Mouse (Mus musculus) heart, embryonic 12.5 days (tissue): ENCODE data around the gene Aaas. TPM values are rescaled to one million over a fixed set of nuclear protein-coding genes. Genes with fewer than 3 reads are reported as not detected.
A peak's percentile ranks its signal among the peaks of the same experiment; 100 is the strongest.

ENCODE experiments used
- ATAC-seq: fragments of 200-750 bp; cut with Nextera tagmentation; 2 replicates; pipeline ENCODE4 v1.8.0; 2017; ENCODE audit warnings: moderate TSS enrichment, moderate library complexity; ENCODE audit not compliant: insufficient number of reproducible peaks, low FRiP score
- H3K27ac ChIP-seq: fragments of 300-500 bp; sonication (generic); 2 replicates; pipeline ENCODE4 v1.5.1; 2016; ENCODE audit warnings: mild to moderate bottlenecking, moderate library complexity; ENCODE audit not compliant: poor library complexity, severe bottlenecking
- H3K27me3 ChIP-seq: fragments of 300-500 bp; sonication (generic); replicated peaks from 2 replicates; pipeline ENCODE4 v1.6.1; 2016; ENCODE audit warnings: mild to moderate bottlenecking, moderate library complexity
- H3K36me3 ChIP-seq: fragments of 300-500 bp; sonication (generic); 2 replicates; pipeline ENCODE4 v1.6.1; 2016; ENCODE audit warnings: mild to moderate bottlenecking, moderate library complexity
- H3K4me1 ChIP-seq: fragments of 300-500 bp; sonication (generic); replicated peaks from 2 replicates; pipeline ENCODE4 v1.6.1; 2016; ENCODE audit warnings: mild to moderate bottlenecking
- H3K4me2 ChIP-seq: fragments of 300-500 bp; sonication (generic); 2 replicates; pipeline ENCODE4 v1.6.1; 2016; ENCODE audit warnings: mild to moderate bottlenecking, moderate library complexity
- H3K4me3 ChIP-seq: fragments of 300-500 bp; sonication (generic); 2 replicates; pipeline ENCODE4 v1.5.1; 2016; ENCODE audit warnings: mild to moderate bottlenecking
- H3K9ac ChIP-seq: fragments of 300-500 bp; sonication (generic); 2 replicates; pipeline ENCODE4 v1.6.1; 2016; ENCODE audit warnings: mild to moderate bottlenecking, moderate library complexity
- H3K9me3 ChIP-seq: fragments of 300-500 bp; sonication (generic); replicated peaks from 2 replicates; pipeline ENCODE4 v1.6.1; 2016; ENCODE audit warnings: mild to moderate bottlenecking, moderate library complexity
- WGBS: fragments of 180-500 bp; shearing (Covaris S2); methylation state at CpG from one replicate; pipeline ENCODE4 v1.1.7; 2016; 5-methylcytosine and 5-hydroxymethylcytosine counted together
- polyA plus RNA-seq: library from polyadenylated mRNA; unstranded; fragments of >200 nt; fragmentation: Nextera tagmentation; extraction: Ambion mirVana; gene quantifications from 2 replicates; pipeline ENCODE4 v1.2.1, GENCODE M21; 2016

The Aaas gene
- polyA plus RNA-seq, 1 experiment from 2014 or later: 53.8 TPM

DNA sequence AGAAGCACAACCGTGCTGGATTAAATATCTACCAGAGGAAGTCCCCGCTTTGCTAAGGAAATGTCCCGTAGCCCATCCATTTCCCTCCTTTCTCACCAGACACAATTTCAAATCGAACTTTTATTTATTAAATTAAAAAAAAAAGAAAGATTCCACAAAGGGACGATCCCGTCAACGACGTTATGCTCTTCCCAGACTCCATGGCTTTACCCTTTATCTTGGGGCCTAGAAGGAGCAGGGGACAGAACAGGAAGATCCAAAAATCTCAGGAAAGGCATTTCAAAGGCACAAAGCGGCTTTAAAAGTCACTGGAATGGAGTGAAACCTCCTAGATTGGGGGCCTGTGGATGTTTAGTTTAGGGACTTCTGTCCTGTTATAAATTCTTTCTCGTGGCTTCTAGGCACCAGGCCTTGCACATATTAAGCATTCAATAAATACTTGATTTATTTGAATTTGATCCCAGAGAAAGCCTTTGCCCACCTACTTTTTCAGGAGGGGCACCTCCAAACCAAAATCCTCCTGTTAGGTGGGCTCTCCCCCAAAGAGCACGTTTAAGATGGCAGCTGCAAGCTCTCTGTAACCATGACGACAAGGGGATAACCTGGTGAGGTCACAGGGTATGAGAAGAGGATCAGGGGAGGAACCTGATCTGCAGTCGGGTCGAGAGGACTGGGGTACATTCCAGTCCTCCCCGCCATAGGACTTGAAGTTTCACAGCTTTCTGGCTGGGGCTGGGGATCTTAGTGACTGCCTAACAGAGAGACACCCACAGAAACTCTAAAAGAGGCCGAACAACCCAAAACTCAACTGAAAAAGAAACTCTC lies 6.1 kb upstream of the Aaas start:
- Histone ChIP-seq H3K4me1 (peaks cover 35% of the 10 kb centered on the region), H3K4me3 (peak overlapping the region; percentile 53), H3K4me2 (peak overlapping the region; percentile 90), H3K9me3 (no peaks in the 10 kb centered on the region), H3K36me3 (no peaks in the 10 kb centered on the region), H3K27me3 (peaks cover 46% of the 10 kb centered on the region), H3K9ac (peak overlapping the region; percentile 71; the same call in 1 of the 2 replicates), H3K27ac (peak overlapping the region; percentile 70)
- WGBS: 38% methylated on average over 16 of the region's 16 CpGs
- no peak for ATAC-seq

DNA sequence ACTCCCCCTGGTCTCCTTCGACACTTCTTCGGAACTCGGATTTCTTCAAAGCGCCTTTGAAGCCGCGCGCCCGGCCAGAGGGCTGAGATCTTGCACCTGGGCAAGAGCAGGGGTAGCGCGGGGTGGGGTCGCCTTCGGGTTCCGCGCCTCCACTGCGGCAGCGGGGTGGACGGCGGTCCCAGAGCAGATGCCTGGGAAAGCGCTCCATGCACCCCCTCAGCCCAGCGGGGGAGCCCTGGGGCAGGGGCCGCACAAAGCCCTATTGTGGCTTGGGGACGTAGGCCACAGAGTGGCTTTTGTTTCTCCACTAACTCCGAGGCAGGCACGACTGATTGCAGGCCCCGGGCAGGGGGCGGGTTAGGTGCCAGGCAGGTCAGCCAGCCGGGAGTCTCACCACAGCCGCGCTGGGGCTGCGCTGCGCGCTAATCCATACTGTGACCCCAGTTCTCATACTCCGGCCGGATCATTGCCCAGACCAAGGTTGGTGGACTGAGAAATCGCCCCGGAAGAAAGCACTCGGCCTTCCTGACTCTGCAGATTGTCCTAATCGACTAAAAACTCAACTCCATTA lies 5.4 kb upstream of the Aaas start:
- H3K27me3 ChIP-seq: peaks cover 46% of the 10 kb centered on the region

GRCm38 (mm10) chr15:102355134-102355870 lies 4.7 kb upstream of the Aaas start:
- Histone ChIP-seq H3K9ac (peak overlapping the region; percentile 71), H3K4me3 (peak overlapping the region; percentile 53), H3K4me2 (peak overlapping the region; percentile 90), H3K36me3 (no peaks in the 10 kb centered on the region), H3K27me3 (peaks cover 44% of the 10 kb centered on the region), H3K9me3 (no peaks in the 10 kb centered on the region), H3K27ac (peak overlapping the region; percentile 70), H3K4me1 (peaks cover 37% of the 10 kb centered on the region)
- under 1% methylated on average over 48 of the region's 49 CpGs for WGBS
- peak; percentile 71 for ATAC-seq

More for the DNA sequence above, 5.4 kb upstream of the Aaas start:
- Histone ChIP-seq H3K9me3 (no peaks in the 10 kb centered on the region), H3K36me3 (no peaks in the 10 kb centered on the region), H3K4me2 (peak overlapping the region; percentile 90), H3K4me3 (peak overlapping the region; percentile 53), H3K27ac (peak overlapping the region; percentile 70), H3K9ac (peak overlapping the region; percentile 71), H3K4me1 (peaks cover 37% of the 10 kb centered on the region)
- under 1% methylated on average over 38 of the region's 38 CpGs for WGBS
- peak; percentile 37 for ATAC-seq

GRCm38 (mm10) chr15:102353986-102354385 lies 3.4 kb upstream of the Aaas start:
- no peak for ATAC-seq
- WGBS: 88% methylated on average over 2 of the region's 2 CpGs

GRCm38 (mm10) chr15:102352177-102352576 lies 1.6 kb upstream of the Aaas start:
- ATAC-seq: no peak
- WGBS: 45% methylated on average over 2 of the region's 2 CpGs

More at GRCm38 (mm10) chr15:102353986-102354385, 3.4 kb upstream of the Aaas start:
- Histone ChIP-seq H3K4me1 (peaks cover 38% of the 10 kb centered on the region), H3K4me2 (no peak overlapping the region), H3K4me3 (no peak overlapping the region), H3K27ac (no peak overlapping the region), H3K9me3 (no peaks in the 10 kb centered on the region), H3K9ac (no peak overlapping the region), H3K36me3 (no peaks in the 10 kb centered on the region), H3K27me3 (peaks cover 31% of the 10 kb centered on the region)

DNA sequence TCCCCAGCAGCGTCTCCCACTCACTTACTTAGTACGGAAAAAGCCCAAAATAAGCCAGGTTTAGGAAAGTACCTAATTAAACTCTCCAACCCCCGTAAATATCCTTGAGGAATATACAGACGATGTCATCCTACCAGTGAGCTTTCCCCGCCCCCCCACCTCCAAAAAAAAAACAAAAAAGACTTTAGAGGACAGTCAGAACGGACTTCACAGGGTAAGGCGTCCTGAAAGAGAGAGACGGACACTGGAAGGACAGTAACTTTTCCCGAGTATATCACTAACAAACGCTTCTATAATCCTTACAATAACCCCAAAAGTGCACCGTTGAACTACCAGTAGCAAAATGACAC lies 346 bp upstream of the Aaas start:
- Histone ChIP-seq H3K27ac (peak overlapping the region; percentile 72), H3K4me2 (peak overlapping the region; percentile 92), H3K4me1 (peaks cover 19% of the 10 kb centered on the region), H3K9me3 (no peaks in the 10 kb centered on the region), H3K36me3 (peaks cover 21% of the 10 kb centered on the region), H3K4me3 (peak overlapping the region; percentile 96), H3K9ac (peak overlapping the region; percentile 75), H3K27me3 (0 out of 2 replicates have a peak, but pooled peaks cover under 1% of the 10 kb centered on the region)
- ATAC-seq: peak; percentile 20; the same call in 1 of the 2 replicates
- WGBS: 9% methylated on average over 11 of the region's 11 CpGs

More at GRCm38 (mm10) chr15:102352177-102352576, 1.6 kb upstream of the Aaas start:
- Histone ChIP-seq H3K27me3 (peaks cover 13% of the 10 kb centered on the region), H3K4me2 (no peak overlapping the region), H3K9ac (no peak overlapping the region), H3K27ac (no peak overlapping the region), H3K4me3 (no peak overlapping the region), H3K9me3 (no peaks in the 10 kb centered on the region), H3K4me1 (peaks cover 26% of the 10 kb centered on the region), H3K36me3 (peaks cover 9% of the 10 kb centered on the region)

GRCm38 (mm10) chr15:102346444-102346843 lies 4.1 kb downstream of the Aaas start:
- peaks cover 9% of the 10 kb centered on the region for H3K4me1 ChIP-seq
- H3K36me3 ChIP-seq: peaks cover 45% of the 10 kb centered on the region
- H3K27me3 ChIP-seq: no peaks in the 10 kb centered on the region
- no peak overlapping the region for H3K27ac ChIP-seq
- H3K4me2 ChIP-seq: no peak overlapping the region
- H3K9me3 ChIP-seq: no peaks in the 10 kb centered on the region
- no peak overlapping the region for H3K9ac ChIP-seq
- WGBS: 79% methylated on average over 4 of the region's 4 CpGs
- H3K4me3 ChIP-seq: no peak overlapping the region
- ATAC-seq: no peak

- Histone ChIP-seq H3K27ac (no peak overlapping the region), H3K9me3 (no peaks in the 10 kb centered on the region)
- 91% methylated on average over 3 of the region's 3 CpGs for WGBS
Measured at GRCm38 (mm10) chr15:102344490-102344889, 6.1 kb downstream of the Aaas start.

GRCm38 (mm10) chr15:102341580-102341979 lies 9.0 kb downstream of the Aaas start:
- no peak overlapping the region for H3K4me2 ChIP-seq
- no peaks in the 10 kb centered on the region for H3K27me3 ChIP-seq
- H3K4me3 ChIP-seq: no peak overlapping the region
- WGBS: 13% methylated on average over 1 of the region's 1 CpGs
- no peaks in the 10 kb centered on the region for H3K9me3 ChIP-seq
- H3K36me3 ChIP-seq: peaks cover 71% of the 10 kb centered on the region
- no peak for ATAC-seq
- no peaks in the 10 kb centered on the region for H3K4me1 ChIP-seq
- H3K9ac ChIP-seq: no peak overlapping the region
- H3K27ac ChIP-seq: no peak overlapping the region

More at GRCm38 (mm10) chr15:102344490-102344889, 6.1 kb downstream of the Aaas start:
- no peaks in the 10 kb centered on the region for H3K27me3 ChIP-seq
- no peak overlapping the region for H3K4me2 ChIP-seq
- H3K4me3 ChIP-seq: no peak overlapping the region
- H3K9ac ChIP-seq: no peak overlapping the region
- no peak for ATAC-seq
- no peaks in the 10 kb centered on the region; the same call in 1 of the 2 replicates for H3K4me1 ChIP-seq
- H3K36me3 ChIP-seq: peaks cover 56% of the 10 kb centered on the region

DNA sequence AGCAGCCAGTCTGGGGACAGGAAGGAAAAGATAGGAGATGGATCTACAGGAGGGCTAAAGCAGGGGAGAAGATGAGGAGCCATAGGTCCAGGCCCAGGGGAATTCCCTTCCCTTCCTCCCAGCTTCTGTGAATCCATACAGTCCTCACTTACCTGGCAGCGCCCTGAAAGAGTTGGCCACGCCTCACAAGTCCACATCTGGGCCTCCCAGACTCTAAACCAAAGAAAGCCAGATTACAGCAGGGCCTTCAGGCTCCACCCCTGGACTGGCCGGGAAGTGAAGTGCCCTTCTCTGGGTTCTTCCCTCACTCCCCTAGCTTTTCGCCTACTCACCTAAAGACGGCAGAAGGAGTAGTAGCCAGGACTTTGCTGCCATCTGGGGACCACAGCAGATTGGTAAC lies 11.0 kb downstream of the Aaas start:
- Histone ChIP-seq H3K4me3 (no peak overlapping the region), H3K9me3 (no peaks in the 10 kb centered on the region), H3K9ac (no peak overlapping the region), H3K4me1 (no peaks in the 10 kb centered on the region), H3K36me3 (peaks cover 65% of the 10 kb centered on the region), H3K27ac (no peak overlapping the region), H3K4me2 (no peak overlapping the region), H3K27me3 (no peaks in the 10 kb centered on the region)
- no peak for ATAC-seq
- WGBS: 52% methylated on average over 5 of the region's 5 CpGs

DNA sequence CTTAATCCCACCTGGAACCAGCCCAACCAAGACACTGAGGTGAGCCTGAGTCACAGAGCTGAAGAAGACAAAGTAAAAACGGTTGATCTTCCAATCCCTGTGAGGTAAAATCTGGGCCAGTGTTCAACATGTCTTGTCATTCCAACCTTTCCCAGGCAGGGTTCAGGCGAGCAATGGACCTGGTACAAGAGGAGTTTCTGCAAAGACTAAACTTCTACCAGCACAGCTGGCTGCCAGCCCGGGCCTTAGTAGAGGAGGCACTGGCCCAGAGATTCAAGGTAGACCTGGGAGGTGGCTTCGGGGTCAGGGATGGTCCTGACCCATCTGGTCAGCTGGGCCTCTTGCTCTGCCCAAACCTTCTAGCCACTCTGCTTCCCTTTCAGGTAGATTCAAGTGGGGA lies 13.6 kb downstream of the Aaas start:
- no peak overlapping the region for H3K9ac ChIP-seq
- H3K9me3 ChIP-seq: no peaks in the 10 kb centered on the region
- H3K27me3 ChIP-seq: no peaks in the 10 kb centered on the region
- no peak overlapping the region for H3K27ac ChIP-seq
- no peak overlapping the region for H3K4me2 ChIP-seq
- H3K36me3 ChIP-seq: peaks cover 70% of the 10 kb centered on the region
- H3K4me1 ChIP-seq: peaks cover 13% of the 10 kb centered on the region
- no peak for ATAC-seq
- H3K4me3 ChIP-seq: no peak overlapping the region
- 80% methylated on average over 4 of the region's 4 CpGs for WGBS
